Mouse (Mus musculus): ENCODE results near the gene Slc9a5.

Gene Slc9a5

DNA sequence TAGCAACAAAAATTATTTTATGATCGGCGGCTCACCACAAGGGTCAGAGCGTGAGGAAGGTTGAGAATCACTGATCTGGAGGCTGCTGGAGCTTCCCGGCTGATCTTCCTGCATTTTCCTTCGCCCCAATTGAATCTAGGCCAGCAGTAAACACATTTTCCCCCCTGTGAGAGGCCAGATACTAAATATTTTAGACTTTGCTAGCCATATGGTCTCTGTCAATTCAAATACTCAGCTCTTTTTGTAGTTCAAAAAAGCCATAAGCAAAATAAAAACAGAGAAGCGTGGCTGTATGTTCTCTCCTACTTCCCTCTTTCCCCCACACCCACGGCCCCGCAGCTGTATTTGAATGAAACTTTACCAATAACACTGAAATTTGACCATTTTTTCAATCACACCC lies 54.8 kb downstream of the Slc9a5 start:
- POLR2A ChIA-PET: interaction anchor here in 2 of 4 experiments (0.7 to 1.5 kb wide), 3 partner anchors 25 to 28 kb away, joined by 3 read pairs; no protein-coding TSS in a partner anchor
- CTCF ChIA-PET: interaction anchor here in 2 of 4 experiments (0.8 to 1.7 kb wide), 3 partner anchors 17 to 38 kb away, joined by 3 to 4 read pairs (median 3); no protein-coding TSS in a partner anchor

DNA sequence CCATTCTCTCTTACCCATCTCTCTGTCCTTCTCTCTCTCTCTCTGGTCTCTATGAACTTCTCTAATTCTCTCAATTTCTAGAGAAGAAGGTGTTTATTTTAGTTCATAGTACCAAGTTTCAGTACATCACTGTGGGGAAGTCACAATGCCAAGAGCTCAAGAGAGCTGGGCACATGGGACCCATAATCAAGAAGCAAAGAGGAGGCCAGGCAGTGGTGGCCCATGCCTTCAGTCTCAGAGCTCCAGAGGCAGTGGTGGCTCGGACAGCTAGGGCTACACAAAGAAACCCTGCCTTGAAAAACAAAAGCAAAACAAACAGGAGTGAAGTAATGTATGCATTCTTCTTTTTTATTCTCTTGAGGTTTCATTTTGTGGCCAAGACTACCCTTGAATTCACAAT lies 55.9 kb downstream of the Slc9a5 start:
- CTCF ChIA-PET: interaction anchor here in 1 of 4 experiments (0.5 kb wide), 1 partner anchor 76 kb away, joined by 3 read pairs; no protein-coding TSS in a partner anchor
- POLR2A ChIA-PET: interaction anchor here in 2 of 4 experiments (1.4 to 1.5 kb wide), 2 partner anchors 26 to 27 kb away, joined by 3 read pairs; no protein-coding TSS in a partner anchor

DNA sequence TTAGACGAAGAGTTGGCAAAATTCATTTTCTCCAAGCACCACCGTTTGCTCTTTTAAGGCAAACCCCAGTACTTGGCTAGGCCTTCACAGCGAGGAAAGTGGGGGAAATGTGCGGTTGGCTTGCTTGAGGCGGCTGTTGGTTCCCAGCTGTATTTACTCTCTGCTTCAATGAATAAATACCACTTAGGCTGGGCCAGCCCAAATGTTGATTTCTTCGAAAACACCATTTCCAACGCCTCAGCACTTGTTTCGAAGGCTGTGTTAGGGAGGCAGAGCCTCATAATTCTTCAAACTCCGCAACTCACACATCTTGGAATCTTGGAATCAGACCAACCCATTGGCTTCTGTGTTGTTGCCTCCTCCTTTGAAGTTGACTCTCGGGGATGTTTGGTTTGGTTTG lies 57.8 kb downstream of the Slc9a5 start:
- CTCF ChIA-PET: interaction anchor here in 2 of 4 experiments (1.1 to 1.2 kb wide), 2 partner anchors 9 to 33 kb away, joined by 3 to 4 read pairs; no protein-coding TSS in a partner anchor
- POLR2A ChIA-PET: no interaction called here

DNA sequence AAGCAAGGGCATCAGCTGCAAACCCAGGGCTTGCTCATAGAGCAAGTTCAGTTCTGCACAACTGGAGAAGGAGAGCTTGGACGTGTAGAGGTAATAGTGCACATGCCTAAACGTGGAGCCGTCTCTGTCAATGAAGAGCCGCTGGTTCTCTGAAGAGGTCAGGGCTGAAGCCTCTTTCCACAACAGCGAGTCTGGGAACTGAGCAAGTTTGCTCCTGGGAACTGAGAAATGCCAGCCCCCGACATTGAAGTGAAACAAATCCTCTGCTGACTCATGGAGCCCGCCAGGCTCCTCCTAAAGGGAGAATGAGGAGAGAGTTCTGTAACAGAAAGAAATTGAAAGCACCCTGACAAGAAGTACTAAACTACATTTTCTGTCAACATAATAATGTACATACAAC lies 59.7 kb downstream of the Slc9a5 start:
- POLR2A ChIA-PET: no interaction called here
- CTCF ChIA-PET: no interaction called here

DNA sequence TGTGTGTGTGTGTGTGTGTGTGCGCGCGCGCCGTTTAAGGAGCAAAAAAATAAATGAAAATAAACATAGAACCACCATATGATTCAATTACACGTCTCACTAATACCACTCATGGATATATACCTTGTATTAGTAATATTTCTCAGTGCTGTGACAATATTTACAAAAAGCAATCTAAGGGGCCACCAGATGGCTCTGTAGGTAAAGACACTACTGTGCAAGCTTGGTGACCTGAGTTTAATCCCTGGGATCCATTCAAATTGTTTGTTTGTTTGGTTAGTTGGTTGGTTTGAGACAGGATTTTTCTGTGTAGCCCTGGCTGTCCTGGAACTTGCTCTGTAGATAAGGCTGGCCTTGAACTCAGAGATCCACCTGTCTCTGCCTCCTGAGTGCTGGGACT lies 61.3 kb downstream of the Slc9a5 start:
- ChIA-PET CTCF (interaction anchor here in 3 of 4 experiments (0.5 to 0.7 kb wide), 4 partner anchors 29 to 187 kb away, joined by 3 to 5 read pairs (median 4); no protein-coding TSS in a partner anchor), POLR2A (interaction anchor here in 1 of 4 experiments (0.7 kb wide), 1 partner anchor 196 kb away, joined by 7 read pairs; no protein-coding TSS in a partner anchor)

DNA sequence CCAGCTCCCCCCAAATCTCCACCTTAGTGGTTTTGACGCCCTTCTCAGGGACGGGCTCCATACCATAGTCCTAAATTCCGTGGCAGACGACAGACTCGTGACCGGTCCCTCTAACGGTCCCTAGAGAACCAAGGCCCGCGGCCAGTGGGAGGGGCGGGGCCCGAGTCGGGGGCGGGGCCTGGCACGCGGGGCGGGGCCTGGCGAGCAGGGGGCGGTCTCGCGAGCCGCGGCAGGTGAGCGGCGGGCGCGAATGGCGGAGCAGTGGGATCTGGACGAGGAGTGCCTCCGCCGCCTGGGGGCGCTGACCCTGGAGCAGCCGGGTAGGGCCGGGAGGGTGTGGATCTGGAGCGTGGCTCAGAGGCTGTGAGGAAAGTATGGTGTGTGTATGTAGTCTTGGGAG lies 64.7 kb downstream of the Slc9a5 start, which contains the start of the genes Kctd19 and Lrrc36:
Gene Kctd19 (minus strand): TSS at position 112 of the 400 bp plus-strand sequence.
Gene Lrrc36 (plus strand): TSS at position 181 of the 400 bp plus-strand sequence.
- CTCF ChIA-PET: interaction anchor here in 2 of 4 experiments (0.6 to 1.8 kb wide), 7 partner anchors 12 to 1724 kb away, joined by 3 to 8 read pairs (median 5); partner anchors contain the start of genes 4933405L10Rik (in 1 of the 2), Enkd1 (in 1 of the 2) and Tppp3 (in 1 of the 2)

DNA sequence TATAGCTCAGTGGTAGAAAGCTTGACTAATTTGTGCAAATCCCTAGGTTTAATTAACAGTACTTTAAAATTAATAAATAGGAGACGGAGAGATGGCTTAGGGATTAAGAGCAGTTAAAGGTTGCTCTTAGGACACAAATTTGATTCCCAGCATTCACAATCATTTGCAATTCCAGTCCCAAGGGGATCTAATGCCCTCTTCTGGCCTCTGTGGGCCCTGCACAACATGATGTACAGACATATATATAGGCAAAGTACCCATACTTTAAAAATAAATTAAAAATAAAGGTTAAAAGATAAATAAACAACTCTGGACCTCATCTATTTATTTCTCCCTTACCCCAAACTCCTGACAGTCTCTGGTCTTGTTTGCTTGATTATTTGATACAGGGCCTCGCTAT lies 70.3 kb downstream of the Slc9a5 start:
- ChIA-PET POLR2A (interaction anchor here in 2 of 4 experiments (0.6 to 1.3 kb wide), 3 partner anchors 8 to 481 kb away, joined by 3 to 5 read pairs (median 3); no protein-coding TSS in a partner anchor), CTCF (interaction anchor here in 1 of 4 experiments (1.7 kb wide), 1 partner anchor 150 kb away, joined by 3 read pairs; the partner anchor contains the start of gene Hsf4)

More for the DNA sequence above, 64.7 kb downstream of the Slc9a5 start, which contains the start of the genes Kctd19 and Lrrc36:
- POLR2A ChIA-PET: interaction anchor here in 2 of 4 experiments (0.6 to 1.5 kb wide), 9 partner anchors 18 to 124 kb away, joined by 3 to 7 read pairs (median 4); partner anchors contain the start of genes Slc9a5 (in 1 of the 2) and Tppp3 (in 1 of the 2)
